Mouse (Mus musculus) monocyte, adult 59 days (primary cell): ENCODE measurements around the gene Kars. TPM values are rescaled to one million over a fixed set of nuclear protein-coding genes. Genes with fewer than 3 reads are reported as not detected.

Experiments
- total RNA-seq, 2 experiments: library from RNA; stranded (reverse); gene quantifications; one replicate each; pipeline ENCODE4 v1.2.4; 2023

The Kars gene
- 10 to 100 TPM; 54.2 to 58.3 TPM for total RNA-seq

DNA sequence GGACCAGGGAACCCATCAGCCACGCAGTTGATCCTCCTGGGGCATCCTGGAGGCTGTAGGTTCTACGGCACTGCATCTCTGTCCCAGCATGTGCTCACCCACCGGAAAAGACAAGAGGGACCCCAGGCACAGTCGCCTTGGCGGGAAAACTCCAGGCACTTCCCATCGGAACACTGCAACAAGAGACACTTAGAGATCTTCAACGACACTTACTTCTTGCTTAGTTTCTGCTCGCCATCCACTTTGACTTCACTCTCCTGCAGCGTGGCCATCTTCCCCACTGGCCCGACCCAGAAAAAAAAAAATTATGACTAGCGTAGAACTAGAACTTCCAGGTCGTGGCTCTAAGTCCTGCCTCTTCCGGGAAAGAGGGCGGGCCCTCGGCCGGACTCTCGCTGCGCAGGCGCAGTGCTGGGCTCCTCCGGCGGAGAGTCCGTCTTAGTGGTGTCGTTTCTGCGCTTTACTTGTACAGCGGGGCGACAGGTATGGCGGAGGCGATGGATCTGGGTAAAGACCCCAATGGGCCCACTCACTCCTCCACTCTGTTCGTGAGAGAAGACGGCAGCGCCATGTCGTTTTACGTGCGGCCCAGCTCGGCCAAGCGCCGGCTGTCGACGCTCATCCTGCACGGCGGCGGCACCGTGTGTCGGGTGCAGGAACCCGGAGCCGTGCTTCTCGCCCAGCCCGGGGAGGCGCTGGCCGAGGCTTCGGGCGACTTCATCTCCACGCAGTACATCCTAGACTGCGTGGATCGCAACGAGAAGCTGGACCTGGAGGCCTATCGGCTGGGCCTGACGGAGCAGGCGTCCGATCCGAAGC is at the start of gene Kars, which contains the start of gene Terf2ip:
Kars (minus strand) TSS at position 327 of the 819 bp plus-strand sequence.
Terf2ip (plus strand) TSS at position 402 of the 819 bp plus-strand sequence.

DNA sequence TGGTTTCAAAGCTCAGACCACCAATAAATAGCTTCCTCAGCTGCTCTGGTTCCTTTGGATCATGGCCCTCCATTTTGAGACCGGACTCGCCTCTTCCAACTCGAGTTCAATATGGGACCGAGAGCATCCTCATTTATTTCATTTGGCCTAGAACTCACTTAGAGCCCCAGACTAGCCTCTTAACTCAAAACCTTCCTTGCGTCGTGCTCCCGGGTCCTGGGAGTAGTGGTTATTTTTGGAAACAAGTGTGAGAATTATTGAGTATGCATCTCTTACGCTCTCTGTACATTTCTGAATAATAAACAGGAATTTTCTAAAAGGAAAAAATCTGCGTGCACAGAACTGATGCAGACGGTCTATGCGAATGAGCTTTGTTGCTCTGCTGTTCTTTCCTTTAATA is 3.8 kb upstream of the Kars start, which contains the start of gene Gm6793:
Gm6793 (minus strand) TSS at position 101 of the 400 bp plus-strand sequence.

DNA sequence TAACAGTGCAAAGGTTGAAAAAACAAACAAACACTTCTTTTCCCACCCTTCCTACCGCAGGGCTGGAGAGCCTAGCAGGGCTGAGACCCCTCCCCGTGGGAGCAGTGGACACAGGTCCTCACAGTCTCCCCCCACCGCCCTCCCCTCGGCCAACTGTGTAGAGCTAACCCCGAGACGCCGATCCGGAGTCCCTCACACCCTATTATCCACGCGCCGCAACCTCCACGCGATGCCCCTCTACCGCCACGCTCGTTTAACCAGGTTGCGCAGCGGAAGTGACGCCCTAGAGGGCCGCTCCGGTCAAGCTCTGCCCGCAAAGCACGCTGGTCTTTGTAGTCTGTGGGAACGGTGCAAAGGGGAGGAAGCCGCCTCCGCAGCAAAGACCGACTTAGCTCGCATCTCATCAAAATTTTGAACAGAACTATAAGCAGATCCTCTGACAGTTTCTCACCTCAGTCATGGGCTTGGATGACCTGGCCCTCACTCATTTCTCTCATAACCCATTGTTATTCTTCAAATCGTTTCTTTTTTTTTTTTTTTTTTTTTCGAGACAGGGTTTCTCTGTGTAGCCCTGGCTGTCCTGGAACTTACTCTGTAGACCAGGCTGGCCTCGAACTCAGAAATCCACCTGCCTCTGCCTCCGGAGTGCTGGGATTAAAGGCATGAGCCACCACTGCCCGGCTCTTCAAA is 19.0 kb downstream of the Kars start, which contains the start of gene Adat1:
Adat1 (minus strand) TSS at position 290 of the 690 bp plus-strand sequence.

Other genes with a start within 250 kb of the Kars start
- gene Cfdp1, start 157.0 kb downstream of the Kars start, total RNA-seq, result 10 to 100 TPM; 37.8 to 40.4 TPM
- 1 to 10 TPM; 1.1 TPM for gene Tmem170, start 134.6 kb downstream of the Kars start, total RNA-seq
- gene Chst5, start 100.9 kb downstream of the Kars start, total RNA-seq, result not detected
- under 1 TPM; 0.52 to 0.92 TPM for gene Tmem231, start 77.4 kb downstream of the Kars start, total RNA-seq
- gene Gabarapl2, start 70.6 kb downstream of the Kars start, total RNA-seq, result 10 to 100 TPM; 60.1 to 65.2 TPM
- gene Adat1, start 19.0 kb downstream of the Kars start, total RNA-seq, result 1 to 10 TPM; 2.2 to 2.5 TPM
- gene Terf2ip, start 75 bp upstream of the Kars start, total RNA-seq, result 1 to 10 TPM; 7.7 to 8.6 TPM
- not detected for gene Gm6793, start 3.7 kb upstream of the Kars start, total RNA-seq